Mouse (Mus musculus): ENCODE data around the gene Zfp60.

DNA sequence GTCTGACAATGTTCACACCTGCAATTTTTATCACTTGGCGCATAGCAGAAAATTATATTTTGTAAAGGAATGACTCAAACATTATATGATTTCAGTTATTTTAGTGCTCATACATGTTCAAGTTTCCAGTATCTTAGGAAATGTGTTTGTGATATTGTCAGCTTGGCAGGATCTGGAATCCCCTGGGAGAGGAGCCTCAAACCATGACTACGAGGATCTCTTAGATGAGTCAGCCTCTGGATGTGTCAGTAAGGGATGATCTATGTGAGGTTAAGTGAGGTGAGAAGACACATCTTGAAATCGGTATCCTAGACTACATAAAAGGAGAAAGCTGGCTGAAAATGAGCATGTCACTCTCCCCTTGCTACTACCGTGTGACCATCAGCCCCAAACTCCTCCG lies 58.1 kb downstream of the Zfp60 start:
- no peak for TF ChIP-seq CTCF (IDR thresholded peaks at IDR 0.05; ENCODE audit: low read depth)
- TF ChIP-seq EP300 (optimal IDR thresholded peaks at IDR 0.05), result no peak

All from stomach, postnatal 0 days (tissue).